Mouse (Mus musculus) hindbrain, embryonic 11.5 days (tissue): ENCODE results near the gene Mmachc. TPM values are rescaled to one million over a fixed set of nuclear protein-coding genes. Genes with fewer than 3 reads are reported as not detected.
"Not testable (repeated sequence)": the region's sequence is repeated elsewhere in the genome, so short reads cannot be mapped to it uniquely, and the experiment has no call there.

Experiments used
- ATAC-seq: fragments of 200-750 bp; cut with Nextera tagmentation; 2 replicates; pipeline ENCODE4 v1.8.0; 2017; ENCODE audit warnings: mild to moderate bottlenecking, moderate TSS enrichment, moderate library complexity; ENCODE audit not compliant: low FRiP score
- DNase-seq: peaks from one replicate; pipeline ENCODE4 v3.0.0-alpha.2; 2015; ENCODE audit warnings: low spot score
- H3K27ac ChIP-seq: fragments of 300-500 bp; sonication (generic); 2 replicates; pipeline ENCODE4 v1.5.1; 2014; ENCODE audit warnings: mild to moderate bottlenecking, low read depth, low read length
- H3K27me3 ChIP-seq: fragments of 300-500 bp; sonication (generic); 2 replicates; pipeline ENCODE4 v1.6.1; 2014; ENCODE audit warnings: mild to moderate bottlenecking, low read length, moderate library complexity, mixed read lengths; ENCODE audit not compliant: control insufficient read depth, insufficient read depth
- H3K36me3 ChIP-seq: fragments of 300-500 bp; sonication (generic); 2 replicates; pipeline ENCODE4 v1.6.1; 2014; ENCODE audit warnings: mild to moderate bottlenecking, low read length, moderate library complexity, mixed read lengths; ENCODE audit not compliant: control insufficient read depth, insufficient read depth
- H3K4me1 ChIP-seq: fragments of 300-500 bp; sonication (generic); replicated peaks from 2 replicates; pipeline ENCODE4 v1.6.1; 2014; ENCODE audit warnings: low read length, mixed read lengths; ENCODE audit not compliant: control insufficient read depth, insufficient read depth
- H3K4me2 ChIP-seq: fragments of 300-500 bp; sonication (generic); replicated peaks from 2 replicates; pipeline ENCODE4 v1.6.1; 2014; ENCODE audit warnings: mild to moderate bottlenecking, low read depth, low read length
- H3K4me3 ChIP-seq: fragments of 300-500 bp; sonication (generic); 2 replicates; pipeline ENCODE4 v1.5.1; 2014; ENCODE audit warnings: low read depth, low read length
- H3K9ac ChIP-seq: fragments of 300-500 bp; sonication (generic); 2 replicates; pipeline ENCODE4 v1.6.1; 2014; ENCODE audit warnings: low read depth, low read length
- H3K9me3 ChIP-seq: fragments of 300-500 bp; sonication (generic); 2 replicates; pipeline ENCODE4 v1.6.1; 2016; ENCODE audit warnings: low read length; ENCODE audit not compliant: control insufficient read depth
- WGBS: fragments of 180-500 bp; shearing (Covaris S2); extraction: QIAGEN DNeasy Blood & Tissue Kit; methylation state at CpG from one replicate; pipeline ENCODE4 v1.1.7; 2014; 5-methylcytosine and 5-hydroxymethylcytosine counted together
- polyA plus RNA-seq: library from polyadenylated mRNA; unstranded; fragments of >200 nt; fragmentation: Nextera tagmentation; extraction: Ambion mirVana; gene quantifications from 2 replicates; pipeline ENCODE4 v1.2.1, GENCODE M21; 2014

Mmachc gene
- polyA plus RNA-seq, 1 experiment from 2014 or later: 30.9 TPM

- Histone ChIP-seq H3K9ac (no peak overlapping the region), H3K4me1 (no peaks in the 10 kb centered on the region), H3K4me2 (no peak overlapping the region), H3K36me3 (no peaks in the 10 kb centered on the region), H3K4me3 (no peak overlapping the region), H3K27ac (no peak overlapping the region), H3K9me3 (no peaks in the 10 kb centered on the region), H3K27me3 (no peaks in the 10 kb centered on the region)
- ATAC-seq (no peak), DNase-seq (no peak)
- WGBS: 81% methylated on average over 3 of the region's 3 CpGs
These were observed 40.1 kb downstream of the Mmachc start for GRCm38 (mm10) chr4:116668145-116668544.

GRCm38 (mm10) chr4:116666625-116667024 lies 41.6 kb downstream of the Mmachc start:
- H3K27ac ChIP-seq: no peak overlapping the region
- ATAC-seq (no peak), DNase-seq (no peak)
- H3K4me2 ChIP-seq: no peak overlapping the region
- WGBS: 66% methylated on average over 4 of the region's 4 CpGs
- H3K9ac ChIP-seq: no peak overlapping the region
- H3K4me3 ChIP-seq: no peak overlapping the region
- H3K9me3 ChIP-seq: no peaks in the 10 kb centered on the region
- H3K27me3 ChIP-seq: no peaks in the 10 kb centered on the region
- H3K4me1 ChIP-seq: no peaks in the 10 kb centered on the region
- H3K36me3 ChIP-seq: no peaks in the 10 kb centered on the region

- 84% methylated on average over 1 of the region's 1 CpGs for WGBS
- no peaks in the 10 kb centered on the region for H3K27me3 ChIP-seq
- no peak overlapping the region for H3K27ac ChIP-seq
- no peak for ATAC-seq
- H3K36me3 ChIP-seq: no peaks in the 10 kb centered on the region
- no peak overlapping the region for H3K9ac ChIP-seq
- no peaks in the 10 kb centered on the region for H3K9me3 ChIP-seq
- H3K4me3 ChIP-seq: no peak overlapping the region
- DNase-seq: no peak
- no peak overlapping the region for H3K4me2 ChIP-seq
- no peaks in the 10 kb centered on the region for H3K4me1 ChIP-seq
These were observed 46.2 kb downstream of the Mmachc start for GRCm38 (mm10) chr4:116661998-116662397.

- no peaks in the 10 kb centered on the region for H3K4me1 ChIP-seq
- ATAC-seq (no peak), DNase-seq (no peak)
- no peak overlapping the region for H3K27ac ChIP-seq
- H3K9ac ChIP-seq: no peak overlapping the region
- H3K4me2 ChIP-seq: no peak overlapping the region
- H3K36me3 ChIP-seq: no peaks in the 10 kb centered on the region
- 78% methylated on average over 6 of the region's 6 CpGs for WGBS
- no peaks in the 10 kb centered on the region for H3K9me3 ChIP-seq
- no peaks in the 10 kb centered on the region for H3K27me3 ChIP-seq
- H3K4me3 ChIP-seq: no peak overlapping the region
These were observed 47.4 kb downstream of the Mmachc start for GRCm38 (mm10) chr4:116660829-116661228.

- H3K9me3 ChIP-seq, H3K4me1 ChIP-seq, H3K27ac ChIP-seq, H3K9ac ChIP-seq, DNase-seq, ATAC-seq, H3K4me3 ChIP-seq, H3K36me3 ChIP-seq, H3K4me2 ChIP-seq, H3K27me3 ChIP-seq: not testable (repeated sequence)
- 89% methylated on average over 6 of the region's 6 CpGs for WGBS
These were observed 48.3 kb downstream of the Mmachc start for GRCm38 (mm10) chr4:116659916-116660315.

- Histone ChIP-seq H3K27me3 (no peaks in the 10 kb centered on the region), H3K27ac (no peak overlapping the region), H3K9ac (no peak overlapping the region), H3K4me3 (no peak overlapping the region), H3K4me1 (no peaks in the 10 kb centered on the region), H3K36me3 (no peaks in the 10 kb centered on the region), H3K9me3 (no peaks in the 10 kb centered on the region), H3K4me2 (no peak overlapping the region)
- DNase-seq: no peak
- no peak for ATAC-seq
- 85% methylated on average over 2 of the region's 2 CpGs for WGBS
These were observed 48.7 kb downstream of the Mmachc start for GRCm38 (mm10) chr4:116659474-116659873.

GRCm38 (mm10) chr4:116657971-116658370 lies 50.2 kb downstream of the Mmachc start:
- Histone ChIP-seq H3K9ac (no peak overlapping the region), H3K4me2 (no peak overlapping the region), H3K36me3 (no peaks in the 10 kb centered on the region), H3K4me1 (no peaks in the 10 kb centered on the region), H3K27ac (no peak overlapping the region), H3K9me3 (no peaks in the 10 kb centered on the region), H3K4me3 (no peak overlapping the region), H3K27me3 (no peaks in the 10 kb centered on the region)
- DNase-seq (no peak), ATAC-seq (no peak)
- WGBS: 48% methylated on average over 3 of the region's 3 CpGs

- Histone ChIP-seq H3K4me2 (no peak overlapping the region), H3K4me3 (no peak overlapping the region), H3K4me1 (no peaks in the 10 kb centered on the region), H3K27ac (no peak overlapping the region), H3K9ac (no peak overlapping the region), H3K27me3 (no peaks in the 10 kb centered on the region), H3K9me3 (no peaks in the 10 kb centered on the region), H3K36me3 (no peaks in the 10 kb centered on the region)
- no peak for DNase-seq
- no peak for ATAC-seq
- WGBS: 79% methylated on average over 3 of the region's 3 CpGs
These were observed 52.5 kb downstream of the Mmachc start for GRCm38 (mm10) chr4:116655658-116656057.

- H3K4me2 ChIP-seq: no peak overlapping the region
- 80% methylated on average over 2 of the region's 2 CpGs for WGBS
- no peaks in the 10 kb centered on the region for H3K27me3 ChIP-seq
- H3K4me1 ChIP-seq: peaks cover 2% of the 10 kb centered on the region; the same call in 1 of the 2 replicates
- no peaks in the 10 kb centered on the region for H3K9me3 ChIP-seq
- ATAC-seq (no peak), DNase-seq (no peak)
- no peak overlapping the region for H3K9ac ChIP-seq
- H3K36me3 ChIP-seq: no peaks in the 10 kb centered on the region
- no peak overlapping the region for H3K4me3 ChIP-seq
- no peak overlapping the region for H3K27ac ChIP-seq
These were observed 53.1 kb downstream of the Mmachc start for GRCm38 (mm10) chr4:116655100-116655499.
